Mouse (Mus musculus): ENCODE results near the gene Dhx58.

Gene Dhx58

GRCm38 (mm10) chr11:100703851-100704531 is at the start of gene Dhx58:
Gene Dhx58 (minus strand): TSS chr11:100704271.
- DNase-seq (ENCODE audit: low spot score): no peak

GRCm38 (mm10) chr11:100752294-100752693 is 48.2 kb upstream of the Dhx58 start:
- no peak for DNase-seq (ENCODE audit: low spot score)

GRCm38 (mm10) chr11:100750127-100750526 is 46.1 kb upstream of the Dhx58 start:
- DNase-seq (ENCODE audit: low spot score): no peak

GRCm38 (mm10) chr11:100749469-100749868 is 45.4 kb upstream of the Dhx58 start:
- no peak for DNase-seq (ENCODE audit: low spot score)

GRCm38 (mm10) chr11:100748620-100749019 is 44.5 kb upstream of the Dhx58 start:
- DNase-seq (ENCODE audit: low spot score): no peak

GRCm38 (mm10) chr11:100747114-100747513 is 43.0 kb upstream of the Dhx58 start:
- no peak for DNase-seq (ENCODE audit: low spot score)

- no peak for DNase-seq (ENCODE audit: low spot score)
Measured at GRCm38 (mm10) chr11:100746546-100746945, 42.5 kb upstream of the Dhx58 start.

- DNase-seq (ENCODE audit: low spot score): peak; percentile 80
Measured at GRCm38 (mm10) chr11:100745085-100745484, 41.0 kb upstream of the Dhx58 start.

GRCm38 (mm10) chr11:100741348-100741747 is 37.3 kb upstream of the Dhx58 start:
- DNase-seq (ENCODE audit: low spot score): no peak

GRCm38 (mm10) chr11:100738749-100739148 is 34.7 kb upstream of the Dhx58 start:
- no peak for DNase-seq (ENCODE audit: low spot score)

- peak; percentile 99 for DNase-seq (ENCODE audit: low spot score)
Measured at GRCm38 (mm10) chr11:100738066-100738604, 34.1 kb upstream of the Dhx58 start, which contains the start of gene Rab5c. Gene Rab5c (minus strand): TSS chr11:100738215.

- DNase-seq (ENCODE audit: low spot score): no peak
Measured at GRCm38 (mm10) chr11:100737105-100737733, 33.1 kb upstream of the Dhx58 start.

GRCm38 (mm10) chr11:100736746-100737080 is 32.6 kb upstream of the Dhx58 start:
- no peak for DNase-seq (ENCODE audit: low spot score)

GRCm38 (mm10) chr11:100735954-100736745 is 32.1 kb upstream of the Dhx58 start:
- DNase-seq (ENCODE audit: low spot score): no peak

- no peak for DNase-seq (ENCODE audit: low spot score)
Measured at GRCm38 (mm10) chr11:100735134-100735865, 31.2 kb upstream of the Dhx58 start.

- DNase-seq (ENCODE audit: low spot score): no peak
Measured at GRCm38 (mm10) chr11:100730477-100731205, 26.6 kb upstream of the Dhx58 start.

GRCm38 (mm10) chr11:100729976-100730375 is 25.9 kb upstream of the Dhx58 start:
- no peak for DNase-seq (ENCODE audit: low spot score)

GRCm38 (mm10) chr11:100728601-100729000 is 24.5 kb upstream of the Dhx58 start:
- DNase-seq (ENCODE audit: low spot score): no peak

- no peak for DNase-seq (ENCODE audit: low spot score)
Measured at GRCm38 (mm10) chr11:100727201-100727600, 23.1 kb upstream of the Dhx58 start.

GRCm38 (mm10) chr11:100724919-100725512 is 20.9 kb upstream of the Dhx58 start:
- DNase-seq (ENCODE audit: low spot score): no peak

- DNase-seq (ENCODE audit: low spot score): no peak
Measured at GRCm38 (mm10) chr11:100722493-100723028, 18.5 kb upstream of the Dhx58 start.
